Comparison of ENCODE assay signal across 22 mouse cellular contexts in genomic region chr6:100502139-100502538, GRCm38 (mm10).
A peak's percentile ranks its signal among the peaks of the same experiment; 100 is the strongest.
DNase-seq lines count a peak whose midpoint lies in the region; ATAC-seq lines count a peak whose summit lies in the region.
"Had no signal": no experiment of that assay in that cellular context is flagged by ENCODE, and none has a peak within 500 bp of the region (broad histone marks: within the 10 kb centered on the region; RNA-seq: fewer than 3 reads in every experiment).

No protein-coding gene starts in this region.

- no peaks in the 10 kb centered on the region for H3K36me3 ChIP-seq in liver, embryonic 12.5 days
- H3K36me3 ChIP-seq in embryonic facial prominence, embryonic 10.5 days (replicated peaks) = no peaks in the 10 kb centered on the region
- H3K36me3 ChIP-seq: heart, embryonic 13.5 days; hindbrain, embryonic 13.5 days; kidney, embryonic 15.5 days; midbrain, embryonic 13.5 days had no signal

- 16% methylated on average over 6 of the region's 6 CpGs for WGBS in liver, embryonic 12.5 days (ENCODE audit: insufficient replicate concordance)
- 41% methylated on average over 6 of the region's 6 CpGs for WGBS in embryonic facial prominence, embryonic 10.5 days

- H3K4me2 ChIP-seq in liver, embryonic 12.5 days = no peak overlapping the region
- H3K4me2 ChIP-seq: heart, embryonic 13.5 days; hindbrain, embryonic 13.5 days; kidney, embryonic 15.5 days; midbrain, embryonic 13.5 days had no signal

- ATAC-seq in liver, embryonic 12.5 days = no peak
- ATAC-seq in hematopoietic stem cell, adult 5-6 weeks (replicated peaks in 1 of 2; ENCODE audit: insufficient read depth in 1 of 2, low FRiP score in 2 of 2, low TSS enrichment in 1 of 2, low read depth in 1 of 2, poor library complexity in 2 of 2, severe bottlenecking in 2 of 2) = peak; percentile 51 to 63
- ATAC-seq in megakaryocyte progenitor cell, adult 5-6 weeks (replicated peaks; ENCODE audit: poor library complexity) = peak; percentile 70
- ATAC-seq: forebrain, embryonic 14.5 days; midbrain, embryonic 13.5 days had no signal

- peak; percentile 20 for DNase-seq in liver
- DNase-seq in embryonic facial prominence, embryonic 10.5 days (ENCODE audit: low spot score) = no peak
- DNase-seq in cerebellum, adult 9-11 months = no peak
- DNase-seq in cerebellum, adult 11-12 months = no peak
- DNase-seq: adrenal gland, postnatal 36 days; cerebellum, adult 18-20 months; cerebellum, postnatal 25 days; kidney, adult 11 months; left cerebral cortex, postnatal 4 days; thymus, adult 2 months; thymus, postnatal 4 days had no signal

- no peaks in the 10 kb centered on the region for H3K9me3 ChIP-seq in liver, embryonic 12.5 days (replicated peaks)
- no peaks in the 10 kb centered on the region for H3K9me3 ChIP-seq in embryonic facial prominence, embryonic 10.5 days
- H3K9me3 ChIP-seq: heart, embryonic 13.5 days; hindbrain, embryonic 13.5 days; kidney, embryonic 15.5 days; midbrain, embryonic 13.5 days had no signal

- H3K27me3 ChIP-seq in liver, embryonic 12.5 days (replicated peaks) = no peaks in the 10 kb centered on the region; the same call in 1 of the 2 replicates
- H3K27me3 ChIP-seq in embryonic facial prominence, embryonic 10.5 days (replicated peaks; ENCODE audit: low read depth, poor library complexity, severe bottlenecking) = peaks cover 89% of the 10 kb centered on the region

- H3K27ac ChIP-seq in liver, embryonic 12.5 days = no peak overlapping the region
- 0 out of 2 replicates have a peak overlapping the region, but pooled peaks have one; percentile 40 for H3K27ac ChIP-seq in embryonic facial prominence, embryonic 10.5 days (replicated peaks)
- H3K27ac ChIP-seq: heart, embryonic 13.5 days; hindbrain, embryonic 13.5 days; kidney, embryonic 15.5 days; liver, embryonic 14.5 days; midbrain, embryonic 13.5 days; stomach, postnatal 0 days had no signal

- no peaks in the 10 kb centered on the region for H3K4me1 ChIP-seq in liver, embryonic 12.5 days
- peaks cover 61% of the 10 kb centered on the region for H3K4me1 ChIP-seq in embryonic facial prominence, embryonic 10.5 days

- no peak overlapping the region for H3K9ac ChIP-seq in liver, embryonic 12.5 days
- H3K9ac ChIP-seq: heart, embryonic 13.5 days; hindbrain, embryonic 13.5 days; kidney, embryonic 15.5 days; liver, embryonic 14.5 days; midbrain, embryonic 13.5 days had no signal

- no peak overlapping the region for H3K4me3 ChIP-seq in liver, embryonic 12.5 days
- H3K4me3 ChIP-seq in embryonic facial prominence, embryonic 10.5 days = no peak overlapping the region
- H3K4me3 ChIP-seq: erythroblast, embryonic 14.5 days; heart, embryonic 13.5 days; hindbrain, embryonic 13.5 days; kidney, embryonic 15.5 days; midbrain, embryonic 13.5 days had no signal
